Mouse (Mus musculus): ENCODE measurements around the gene Elmo1.

Gene Elmo1

DNA sequence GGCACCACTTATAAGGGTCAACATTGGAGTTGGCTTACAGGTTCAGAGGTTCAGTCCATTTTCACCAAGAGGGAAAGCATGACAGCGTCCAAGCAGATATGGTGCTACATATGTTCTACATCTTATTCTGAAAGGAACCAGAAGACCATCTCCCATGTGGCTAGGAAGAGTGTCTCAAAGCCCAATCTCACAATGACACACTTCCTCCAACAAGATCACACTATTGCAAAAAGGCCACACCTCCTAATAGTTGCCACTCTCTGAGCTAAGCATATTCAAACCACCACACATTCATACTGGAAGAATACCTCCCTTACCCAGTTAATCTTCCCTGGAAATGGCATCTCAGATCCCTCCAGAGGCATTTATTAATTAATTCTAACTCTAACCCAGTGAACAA, 66.7 kb downstream of the Elmo1 start:
- no peak for DNase-seq (ENCODE audit: low spot score)

DNA sequence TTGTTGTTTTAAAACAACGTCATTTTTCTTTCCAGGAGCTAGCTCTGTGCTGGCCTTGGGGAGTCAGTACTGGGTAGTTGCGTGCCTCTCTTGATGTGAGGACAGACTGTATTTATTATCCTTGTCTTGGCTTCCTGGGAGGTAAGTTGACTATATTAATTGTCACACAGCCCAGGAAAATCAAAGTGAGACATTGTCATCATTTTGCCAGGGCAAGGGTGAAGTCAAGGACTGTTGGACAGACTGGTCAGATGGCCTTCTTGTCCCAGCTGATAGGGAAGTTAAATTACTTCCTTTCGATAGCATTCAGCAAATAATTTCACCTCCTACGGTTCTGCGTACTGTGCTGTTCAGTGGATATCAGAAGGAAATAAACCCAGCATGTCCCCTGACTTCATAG, 67.1 kb downstream of the Elmo1 start:
- no peak for DNase-seq (ENCODE audit: low spot score)

DNA sequence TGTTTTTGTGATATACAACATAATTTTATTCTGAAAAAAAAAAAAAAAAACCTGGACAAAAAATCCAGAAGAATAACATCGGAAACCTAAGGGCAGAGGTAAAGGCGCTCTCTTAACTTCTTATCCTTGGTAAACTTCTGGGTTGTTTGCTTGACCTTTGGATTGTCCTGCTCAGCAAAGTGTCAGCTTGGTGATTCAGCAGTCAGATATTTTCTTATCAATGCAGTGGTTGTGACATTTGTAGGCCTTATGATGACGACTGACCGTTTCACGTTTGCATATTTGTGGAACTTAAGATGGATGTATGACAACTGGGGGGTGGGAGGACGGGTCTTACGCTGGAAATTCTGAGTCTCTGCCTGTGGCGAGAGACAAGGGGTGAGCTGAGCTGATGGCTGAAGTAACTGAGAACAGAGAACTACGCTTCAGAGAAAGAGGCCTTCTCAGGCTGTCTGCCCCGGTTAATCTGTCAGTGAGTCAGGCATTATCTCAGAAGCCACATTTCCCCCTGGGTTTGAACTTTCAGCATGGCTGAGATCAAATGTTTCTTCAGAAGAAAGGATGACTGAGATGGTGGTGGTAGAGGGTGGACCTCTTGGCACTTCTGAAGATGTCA, 73.1 kb downstream of the Elmo1 start:
- no peak for DNase-seq (ENCODE audit: low spot score)

DNA sequence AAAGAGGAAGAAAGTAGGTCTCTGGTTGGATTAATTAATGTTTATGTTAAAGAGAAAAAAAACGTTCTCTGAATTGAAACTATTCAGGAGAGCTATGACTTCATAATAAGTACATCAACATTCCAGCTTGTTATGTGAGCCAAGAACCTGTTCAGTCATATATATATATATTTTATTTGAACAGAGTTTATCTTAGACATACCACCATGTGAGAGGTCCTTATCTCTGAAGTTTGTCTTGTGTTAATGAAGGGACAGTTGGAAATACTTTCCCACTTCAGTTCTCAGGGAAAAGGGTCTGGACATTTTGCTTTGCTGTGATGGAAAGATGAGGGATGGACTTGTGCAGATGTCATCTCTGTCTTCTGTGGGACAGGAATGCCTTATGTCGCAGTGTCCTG, 74.4 kb downstream of the Elmo1 start:
- no peak for DNase-seq (ENCODE audit: low spot score)

DNA sequence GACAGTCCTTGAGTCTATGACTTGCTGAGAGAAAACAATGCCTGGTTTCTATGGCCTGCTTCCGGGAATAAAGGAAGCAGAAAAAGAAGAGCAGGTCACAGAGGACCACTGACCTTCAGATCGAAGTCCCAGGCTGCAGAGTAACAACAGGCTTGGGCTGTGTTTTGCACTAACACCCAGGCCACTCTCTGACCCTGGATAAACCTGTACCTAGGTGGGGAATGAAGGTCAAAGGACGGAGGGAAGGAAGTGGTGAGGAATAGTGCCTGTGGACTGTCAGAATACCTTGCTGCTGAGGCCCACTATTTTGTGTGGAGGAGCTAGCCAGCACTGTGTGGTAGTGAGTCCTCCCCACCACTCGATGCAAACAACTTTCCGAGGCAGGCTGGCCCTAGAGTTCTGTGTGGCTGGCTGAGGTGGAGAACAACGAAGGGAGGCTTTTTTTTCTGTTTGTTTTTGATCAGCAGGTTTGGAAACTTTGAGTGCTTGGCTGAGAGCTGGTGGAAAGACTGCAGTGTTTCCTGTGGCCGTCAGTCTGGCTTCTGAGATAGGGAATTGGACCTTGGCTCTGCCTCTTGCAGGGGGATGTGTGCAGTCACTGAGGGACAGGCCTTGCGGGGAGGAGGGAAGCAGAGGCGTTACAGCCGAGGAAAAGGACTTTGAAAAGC, 83.7 kb downstream of the Elmo1 start:
- DNase-seq (ENCODE audit: low spot score), result no peak

DNA sequence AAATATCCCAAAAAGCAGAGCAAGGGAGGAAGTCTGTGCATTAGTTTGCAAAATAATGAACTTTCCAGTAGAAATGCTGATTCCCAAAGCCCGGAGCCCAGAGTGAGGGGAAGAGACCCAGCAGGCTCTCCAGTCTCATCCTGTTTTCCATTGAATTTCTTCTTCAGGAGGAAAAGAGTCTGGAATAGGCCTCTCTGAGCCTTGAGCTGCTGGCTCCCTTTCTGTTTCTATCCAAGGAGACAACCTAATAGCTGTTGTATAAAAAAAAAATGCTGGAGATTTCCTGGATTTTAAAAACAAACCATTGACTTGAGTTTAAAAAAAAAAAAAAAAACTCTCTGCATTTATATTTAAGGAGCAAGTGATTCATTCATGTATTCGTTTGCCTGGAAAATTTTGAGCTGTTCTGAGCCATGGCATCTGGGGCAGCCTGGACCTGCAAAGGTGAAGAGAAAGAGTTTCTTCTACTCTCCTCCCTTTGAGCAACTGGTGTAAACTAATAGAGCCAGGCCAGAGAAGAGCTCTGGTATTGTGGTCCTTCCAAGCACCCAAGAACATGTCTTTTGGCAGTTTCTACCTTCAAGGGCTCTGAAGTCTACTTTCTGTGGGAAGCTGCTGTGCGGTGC, 84.4 kb downstream of the Elmo1 start:
- DNase-seq (ENCODE audit: low spot score), result no peak

DNA sequence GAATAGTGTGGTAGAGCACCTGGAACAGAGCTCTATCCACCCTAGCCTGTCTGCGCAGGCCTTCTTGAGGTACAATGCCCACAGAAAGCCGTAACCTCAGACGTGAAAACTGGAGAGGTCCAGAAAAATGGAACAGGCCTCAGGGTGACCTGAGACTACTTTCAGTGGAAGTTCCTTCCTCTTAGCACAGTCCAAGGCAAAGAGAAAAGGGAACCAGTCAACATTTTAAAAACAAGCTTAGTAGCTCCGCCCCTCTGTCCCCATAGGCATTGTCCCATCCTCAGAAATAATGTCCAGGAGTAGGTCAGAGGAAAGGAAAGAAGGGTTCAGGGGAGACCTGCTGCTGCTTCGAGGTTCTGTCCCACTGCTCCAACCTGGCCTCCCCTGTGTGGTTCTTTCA, 90.3 kb downstream of the Elmo1 start:
- DNase-seq (ENCODE audit: low spot score), result no peak

DNA sequence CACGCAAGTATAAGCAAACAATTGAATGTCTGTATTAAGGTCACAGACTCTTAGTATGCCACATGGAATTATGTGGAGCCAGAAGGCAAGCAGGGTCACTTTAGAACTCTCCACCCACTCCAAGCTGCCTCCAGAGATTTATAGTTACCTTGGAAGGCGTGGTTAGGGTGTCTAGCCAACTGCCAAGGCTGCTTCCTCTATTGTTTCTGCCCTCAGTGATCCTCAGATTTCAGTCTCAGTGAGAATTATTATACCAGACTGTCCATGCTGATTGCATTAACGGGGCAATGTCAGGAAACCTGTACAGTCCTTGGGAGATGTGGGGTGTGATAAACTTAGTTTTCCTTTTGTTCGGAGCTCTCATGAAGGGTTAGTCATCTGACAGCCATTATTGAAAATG, 90.9 kb downstream of the Elmo1 start:
- DNase-seq (ENCODE audit: low spot score), result no peak

DNA sequence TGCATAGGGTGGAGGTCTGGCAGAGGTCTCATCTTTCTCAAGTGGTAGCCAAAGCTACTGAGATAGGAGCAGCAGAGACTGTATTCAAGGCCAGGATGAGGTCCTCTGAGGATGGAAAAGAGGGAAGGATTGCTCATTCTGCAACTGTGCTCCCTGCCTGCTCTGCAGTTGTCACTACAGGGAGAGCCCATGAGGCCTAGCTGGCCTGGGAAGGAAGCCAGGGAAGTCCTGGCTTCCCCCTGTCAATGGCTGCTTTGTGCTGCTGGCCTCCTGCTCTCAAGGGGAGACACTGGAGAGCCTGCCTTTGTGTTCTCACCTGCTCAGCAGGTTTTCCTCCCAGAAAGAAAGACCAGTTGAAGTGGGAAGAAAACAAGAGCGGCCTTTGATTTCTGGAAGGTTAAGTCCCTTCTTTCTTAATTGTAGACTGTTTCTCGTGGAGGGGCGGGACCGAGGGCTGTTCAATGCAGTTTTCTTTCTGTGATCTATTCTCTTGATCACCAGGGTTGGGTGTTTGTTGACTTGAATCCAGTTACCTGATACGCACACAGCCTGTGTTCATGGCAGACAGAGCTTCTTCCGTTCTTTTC, 91.9 kb downstream of the Elmo1 start:
- DNase-seq (ENCODE audit: low spot score), result no peak

DNA sequence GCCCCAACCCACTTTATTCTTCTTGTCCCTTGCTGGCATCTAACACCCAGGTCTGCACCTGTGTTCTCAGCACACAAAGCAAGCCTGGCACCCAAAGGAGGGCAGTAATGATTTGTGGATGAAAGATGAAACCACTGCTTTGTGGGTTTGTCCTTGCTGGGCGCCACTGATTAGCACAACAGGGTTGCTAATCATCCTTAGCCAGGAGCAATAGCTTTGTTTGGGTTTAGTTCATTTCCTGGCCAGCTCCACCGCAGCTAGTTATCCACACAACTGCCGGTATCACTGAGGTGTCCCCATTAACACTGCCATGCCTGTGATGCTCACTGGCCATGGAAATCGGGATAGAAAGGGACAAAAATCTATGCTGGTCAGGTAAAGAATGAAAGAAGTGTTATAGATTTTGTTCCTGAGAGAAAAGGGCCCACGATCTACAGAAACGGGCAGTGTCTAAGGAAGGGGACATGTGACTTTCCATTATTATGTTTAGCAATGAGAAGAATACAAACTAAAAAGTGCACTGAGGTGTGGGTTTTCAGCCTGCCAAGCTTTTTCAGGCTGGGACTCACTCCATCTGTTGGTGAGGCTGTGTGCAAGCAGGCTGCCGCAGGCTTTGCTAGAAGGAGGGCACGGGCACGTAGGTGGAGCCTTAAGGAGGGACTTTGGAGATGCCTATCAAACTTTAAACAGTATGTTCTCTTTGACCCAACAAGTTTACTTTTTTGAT, 93.3 kb downstream of the Elmo1 start:
- peak; percentile 49 for DNase-seq (ENCODE audit: low spot score)

DNA sequence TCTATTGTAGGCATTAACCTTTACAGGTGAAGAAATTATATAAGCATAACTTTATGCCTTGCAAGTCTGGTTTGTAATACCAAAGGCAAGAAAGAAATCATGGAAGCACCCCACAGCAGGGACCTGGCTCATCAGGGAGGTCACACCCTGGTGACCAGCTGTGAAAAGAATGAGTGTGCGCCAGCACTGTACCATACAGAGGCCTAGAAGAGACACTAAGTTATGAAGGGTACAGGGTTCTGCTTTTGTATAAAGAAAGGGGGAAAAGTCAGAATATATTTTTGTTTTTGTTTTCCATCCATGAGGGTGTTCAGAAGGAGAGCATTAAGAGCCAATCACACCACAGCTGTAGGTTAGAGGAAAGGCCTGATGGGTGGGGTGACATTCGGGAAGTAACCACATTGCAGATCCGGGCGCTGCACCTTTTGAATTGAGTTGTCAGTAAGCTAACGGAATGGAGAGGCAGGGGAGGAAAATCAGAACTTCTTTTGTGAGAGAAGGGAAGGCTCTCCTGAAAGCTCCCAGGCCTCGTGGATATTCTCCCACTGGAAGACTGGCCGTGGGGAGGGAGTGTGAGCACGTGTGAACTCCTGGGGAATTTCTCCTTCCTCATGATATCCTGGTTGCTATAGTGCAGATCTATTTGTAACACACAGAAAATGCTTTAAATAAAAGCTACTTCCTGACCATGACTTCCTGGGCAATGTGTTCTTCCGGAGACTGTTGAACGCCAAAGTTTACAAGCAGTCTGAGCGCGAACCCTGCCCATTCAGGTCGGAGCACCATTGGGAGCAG, 94.0 kb downstream of the Elmo1 start:
- DNase-seq (ENCODE audit: low spot score), result no peak

DNA sequence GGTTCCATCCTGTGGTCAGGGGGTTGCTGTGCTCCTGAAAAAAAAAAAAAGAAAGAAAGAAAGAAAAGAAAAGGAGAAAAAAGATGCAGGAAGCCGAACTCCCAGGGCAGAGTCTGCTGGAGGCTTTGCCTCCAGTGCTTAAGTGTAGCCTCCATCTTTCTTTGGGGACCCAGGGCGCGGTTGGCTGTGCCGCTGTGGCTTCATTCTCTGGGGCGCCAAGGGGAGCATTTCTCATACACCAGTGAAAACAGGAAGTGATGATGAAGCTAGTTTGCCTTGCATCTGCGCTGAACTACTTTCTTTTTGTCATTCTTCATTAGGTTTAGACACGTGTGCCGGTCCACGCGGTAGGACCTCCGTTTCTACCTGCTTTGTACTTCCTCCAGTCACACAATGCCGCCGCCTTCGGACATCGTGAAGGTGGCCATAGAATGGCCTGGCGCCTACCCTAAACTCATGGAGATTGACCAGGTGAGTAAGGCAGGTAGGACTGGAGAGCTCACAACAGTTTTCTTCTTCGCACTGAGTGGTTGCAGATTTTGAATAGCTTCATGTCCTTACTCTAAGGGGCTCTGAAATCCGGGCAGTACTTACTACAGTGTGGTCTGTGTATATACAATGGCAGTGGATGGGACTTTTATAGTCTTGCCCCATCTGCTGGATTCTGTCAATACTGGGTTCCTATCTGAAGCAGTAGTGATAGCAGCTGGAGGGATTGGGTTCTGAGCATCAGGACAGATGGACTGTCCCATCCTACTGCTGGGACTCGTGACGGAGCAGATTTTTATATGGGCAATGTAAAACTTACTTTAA, 94.8 kb downstream of the Elmo1 start:
- no peak for DNase-seq (ENCODE audit: low spot score)

DNA sequence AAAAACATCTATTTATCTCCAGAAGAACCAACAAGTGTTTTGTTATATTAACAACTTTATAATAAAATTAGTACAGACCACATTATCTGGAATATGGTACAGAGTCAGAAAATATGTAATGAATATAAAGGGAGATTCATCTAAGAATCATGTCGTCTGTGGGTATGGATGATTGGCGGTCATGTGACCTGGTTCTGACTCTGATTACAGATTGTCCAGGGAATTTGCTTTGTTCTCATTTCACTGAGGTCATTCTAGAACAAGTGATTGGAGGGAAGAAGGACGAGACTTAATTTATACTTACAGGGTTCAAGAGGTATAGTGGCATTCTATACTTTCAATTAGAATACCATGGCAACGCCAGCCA, 95.4 kb downstream of the Elmo1 start:
- no peak for DNase-seq (ENCODE audit: low spot score)

DNA sequence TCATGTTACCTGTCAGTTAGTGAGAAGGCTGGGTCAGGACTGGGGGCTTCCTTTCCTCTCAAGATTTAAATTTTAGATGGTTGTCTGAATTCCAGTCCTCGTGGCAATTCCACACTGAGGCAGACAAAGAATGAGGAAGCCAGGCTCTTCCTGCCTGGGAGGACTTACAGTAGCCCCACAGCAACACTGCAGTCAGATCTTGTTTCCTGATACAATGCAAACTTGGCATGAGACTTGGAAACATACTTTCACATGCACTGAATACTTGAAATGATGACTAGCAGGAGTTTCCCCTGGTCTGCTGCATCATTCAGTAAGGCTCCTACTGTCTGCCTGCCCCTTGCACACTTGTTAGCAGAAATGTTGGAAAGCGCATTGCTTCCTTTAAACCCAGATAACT, 97.3 kb downstream of the Elmo1 start:
- no peak for DNase-seq (ENCODE audit: low spot score)

DNA sequence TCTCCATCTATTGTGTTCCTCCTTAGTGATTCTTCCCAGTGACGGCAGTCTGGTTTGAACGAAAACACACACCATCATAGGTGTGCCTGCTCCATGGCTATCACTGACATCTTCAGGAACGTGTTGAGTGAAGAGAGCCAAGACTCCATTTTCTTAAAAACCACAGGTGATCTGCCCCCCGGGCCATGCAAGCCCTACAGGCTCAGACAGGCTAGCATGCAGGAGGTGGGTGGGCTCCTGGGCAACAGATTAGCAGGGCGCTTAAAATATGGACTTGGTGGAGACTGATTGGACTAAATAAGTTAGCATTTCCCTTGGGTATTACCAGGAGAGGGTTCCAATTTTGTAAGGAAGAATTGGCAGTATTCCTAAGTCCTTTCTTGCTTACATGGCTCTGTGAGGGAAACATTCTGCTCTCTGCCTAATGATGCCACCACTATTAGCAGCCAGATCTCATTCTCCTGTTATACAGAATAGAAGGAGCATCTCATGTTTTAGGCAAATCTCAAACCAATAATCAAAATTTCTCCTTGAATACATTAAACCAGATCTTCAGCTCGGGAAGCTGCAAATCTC, 101.7 kb downstream of the Elmo1 start:
- DNase-seq (ENCODE audit: low spot score), result no peak

DNA sequence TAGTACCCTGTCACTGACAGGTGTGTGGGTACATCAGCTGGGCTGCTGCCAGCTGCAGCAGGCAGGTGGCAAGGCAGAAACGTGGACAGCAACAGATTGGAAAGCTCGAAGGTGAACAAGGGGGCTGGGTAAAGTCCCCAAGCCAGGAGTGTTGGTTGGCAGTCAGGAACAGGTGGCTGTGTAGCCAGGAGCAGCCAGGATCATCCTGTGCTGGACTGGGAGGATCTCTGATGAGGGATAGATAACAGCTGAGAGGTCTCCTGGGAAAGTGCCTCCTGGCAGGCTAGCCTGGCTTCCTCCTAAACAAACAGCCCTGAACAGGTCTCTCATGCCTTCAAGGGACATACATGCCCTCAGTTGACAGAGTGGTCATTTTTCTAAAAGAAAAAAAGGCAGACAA, 110.2 kb downstream of the Elmo1 start:
- DNase-seq (ENCODE audit: low spot score), result no peak

DNA sequence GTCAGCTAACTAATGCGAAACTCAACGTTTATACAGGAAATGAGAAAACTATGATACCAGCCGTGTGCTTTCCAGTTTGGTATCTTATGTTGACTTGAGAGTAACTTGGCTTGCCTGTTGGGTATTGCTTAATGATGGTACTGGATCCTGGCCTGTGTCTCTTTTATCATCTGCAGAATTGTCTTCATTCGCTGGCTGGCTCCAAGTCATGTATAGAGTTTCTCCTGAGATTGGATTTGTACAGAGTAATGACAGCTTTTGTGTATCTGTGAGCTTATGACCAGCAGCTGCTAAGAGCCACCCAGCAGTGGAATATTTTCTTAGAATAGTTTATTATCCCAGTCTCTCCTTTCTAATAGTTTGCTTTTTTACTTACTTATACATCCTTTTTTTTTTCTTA, 112.2 kb downstream of the Elmo1 start:
- no peak for DNase-seq (ENCODE audit: low spot score)

DNA sequence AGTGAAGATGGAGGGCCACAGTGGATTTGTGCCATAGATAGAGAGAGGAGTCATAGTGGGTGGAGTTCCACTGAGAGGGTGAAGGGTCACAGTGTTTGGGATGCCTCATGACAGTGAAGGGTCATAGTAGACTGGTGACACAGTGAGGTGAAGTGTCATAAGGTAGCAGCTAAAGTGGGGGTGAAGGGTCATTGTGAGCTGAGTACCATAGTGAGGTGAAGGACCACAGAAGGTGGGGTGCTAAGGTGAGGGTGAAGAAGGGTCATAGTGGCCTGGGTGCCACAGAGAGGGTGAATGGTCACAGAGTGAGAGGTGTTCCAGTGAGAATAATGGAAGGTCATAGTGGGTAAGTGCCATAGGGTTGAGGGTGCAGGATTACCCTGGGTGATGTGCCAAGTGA, 113.8 kb downstream of the Elmo1 start:
- no peak for DNase-seq (ENCODE audit: low spot score)

DNA sequence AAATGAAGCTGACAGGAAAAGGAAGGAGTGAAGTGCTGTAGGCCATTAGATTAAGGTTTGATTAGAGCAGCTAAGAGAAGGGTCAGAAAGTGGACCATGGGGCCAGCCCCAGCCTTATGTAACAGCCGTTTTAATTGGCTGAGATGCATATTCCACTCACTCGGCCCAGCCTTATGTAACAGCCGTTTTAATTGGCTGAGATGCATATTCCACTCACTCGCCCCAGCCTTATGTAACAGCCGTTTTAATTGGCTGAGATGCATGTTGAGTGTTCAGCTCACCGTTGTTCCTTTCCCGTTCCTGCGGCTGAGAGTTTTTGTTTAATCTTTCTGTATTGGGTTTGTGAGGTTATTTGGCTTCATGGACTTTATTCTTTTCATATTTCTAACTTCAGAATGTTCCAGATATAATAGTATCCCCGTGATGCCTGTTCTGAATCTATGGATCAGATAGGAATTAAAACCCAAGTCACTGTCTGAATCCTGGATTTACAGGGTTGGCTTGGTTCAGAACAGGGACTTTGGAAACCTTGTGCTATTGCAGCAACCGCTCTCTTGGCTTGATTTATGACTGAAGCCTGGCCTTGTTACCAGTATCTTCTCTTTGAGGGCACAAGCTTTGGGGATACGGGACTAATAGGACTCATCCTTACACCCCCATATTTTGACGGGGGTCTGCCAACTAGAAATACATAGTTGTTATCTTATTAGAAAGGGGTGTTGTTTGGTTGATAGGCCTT, 114.8 kb downstream of the Elmo1 start:
- DNase-seq (ENCODE audit: low spot score), result no peak

DNA sequence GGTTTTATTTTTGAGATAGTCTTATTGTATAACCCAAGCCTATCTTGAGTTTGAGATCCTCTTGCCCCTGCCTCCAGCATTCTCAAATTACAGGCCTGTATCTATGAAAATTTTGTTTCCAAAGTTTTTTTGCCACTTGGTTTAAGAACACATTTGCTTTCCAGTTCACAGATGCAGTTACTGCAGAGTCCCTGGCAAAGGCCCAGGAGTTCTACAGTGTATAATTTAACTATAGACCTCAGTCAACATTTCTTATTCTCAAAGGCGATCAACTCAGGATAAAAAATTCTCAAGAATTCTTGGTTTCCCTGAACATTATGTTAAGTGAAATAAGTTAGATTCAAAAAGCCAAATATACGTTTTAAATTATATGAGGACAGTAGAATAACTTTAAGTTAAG, 115.3 kb downstream of the Elmo1 start:
- no peak for DNase-seq (ENCODE audit: low spot score)

All from urinary bladder, postnatal 14 days (tissue).